Mouse (Mus musculus): ENCODE data around the gene Cul7. TPM values are rescaled to one million over a fixed set of nuclear protein-coding genes. Genes with fewer than 3 reads are reported as not detected.

Cul7 gene
- polyA plus RNA-seq, 1 experiment: 19.0 TPM

GRCm38 (mm10) chr17:46618769-46619682 lies 31.1 kb upstream of the Cul7 start:
- Histone ChIP-seq H3K4me1 (ENCODE audit: control insufficient read depth, insufficient read depth, insufficient read length) (no peaks in the 10 kb centered on the region), H3K27me3 (ENCODE audit: control insufficient read depth, insufficient read depth, low read length) (no peaks in the 10 kb centered on the region), H3K36me3 (ENCODE audit: control insufficient read depth, insufficient read depth, low read length) (no peaks in the 10 kb centered on the region), H3K27ac (ENCODE audit: insufficient read depth, low read length) (no peak overlapping the region), H3K4me3 (ENCODE audit: extremely low read depth, insufficient read depth, insufficient read length) (no peak overlapping the region)
- no peak for DNase-seq (ENCODE audit: low read depth in 1 of 2, low spot score in 2 of 2)
- no peak for TF ChIP-seq CTCF (IDR thresholded peaks at IDR 0.05; ENCODE audit: extremely low read depth, insufficient read depth, insufficient read length, insufficient replicate concordance)
- no peak for TF ChIP-seq POLR2A (IDR thresholded peaks at IDR 0.05; ENCODE audit: low read depth, low read length)
- WGBS: 72% methylated on average over 27 of the region's 27 CpGs

- DNase-seq (ENCODE audit: low read depth in 1 of 2, low spot score in 2 of 2): no peak
- Histone ChIP-seq H3K36me3 (ENCODE audit: control insufficient read depth, insufficient read depth, low read length) (no peaks in the 10 kb centered on the region), H3K27ac (ENCODE audit: insufficient read depth, low read length) (no peak overlapping the region), H3K4me1 (ENCODE audit: control insufficient read depth, insufficient read depth, insufficient read length) (no peaks in the 10 kb centered on the region), H3K27me3 (ENCODE audit: control insufficient read depth, insufficient read depth, low read length) (no peaks in the 10 kb centered on the region), H3K4me3 (ENCODE audit: extremely low read depth, insufficient read depth, insufficient read length) (no peak overlapping the region)
- TF ChIP-seq CTCF (IDR thresholded peaks at IDR 0.05; ENCODE audit: extremely low read depth, insufficient read depth, insufficient read length, insufficient replicate concordance) (no peak), POLR2A (IDR thresholded peaks at IDR 0.05; ENCODE audit: low read depth, low read length) (no peak)
- WGBS: 91% methylated on average over 16 of the region's 16 CpGs
Observed at GRCm38 (mm10) chr17:46619683-46620357, 30.3 kb upstream of the Cul7 start.

- no peak for DNase-seq (ENCODE audit: low read depth in 1 of 2, low spot score in 2 of 2)
- WGBS: 76% methylated on average over 15 of the region's 15 CpGs
Observed at GRCm38 (mm10) chr17:46621324-46621723, 28.8 kb upstream of the Cul7 start.

GRCm38 (mm10) chr17:46622269-46622668 lies 27.9 kb upstream of the Cul7 start:
- WGBS: 33% methylated on average over 11 of the region's 11 CpGs
- Histone ChIP-seq H3K27ac (ENCODE audit: insufficient read depth, low read length) (no peak overlapping the region), H3K4me3 (ENCODE audit: extremely low read depth, insufficient read depth, insufficient read length) (no peak overlapping the region), H3K36me3 (ENCODE audit: control insufficient read depth, insufficient read depth, low read length) (no peaks in the 10 kb centered on the region), H3K27me3 (ENCODE audit: control insufficient read depth, insufficient read depth, low read length) (no peaks in the 10 kb centered on the region), H3K4me1 (ENCODE audit: control insufficient read depth, insufficient read depth, insufficient read length) (no peaks in the 10 kb centered on the region)
- TF ChIP-seq CTCF (IDR thresholded peaks at IDR 0.05; ENCODE audit: extremely low read depth, insufficient read depth, insufficient read length, insufficient replicate concordance): no peak
- TF ChIP-seq POLR2A (IDR thresholded peaks at IDR 0.05; ENCODE audit: low read depth, low read length): no peak
- DNase-seq (ENCODE audit: low read depth in 1 of 2, low spot score in 2 of 2): no peak

More at GRCm38 (mm10) chr17:46621324-46621723, 28.8 kb upstream of the Cul7 start:
- Histone ChIP-seq H3K36me3 (ENCODE audit: control insufficient read depth, insufficient read depth, low read length) (no peaks in the 10 kb centered on the region), H3K27me3 (ENCODE audit: control insufficient read depth, insufficient read depth, low read length) (no peaks in the 10 kb centered on the region), H3K4me3 (ENCODE audit: extremely low read depth, insufficient read depth, insufficient read length) (no peak overlapping the region), H3K27ac (ENCODE audit: insufficient read depth, low read length) (no peak overlapping the region), H3K4me1 (ENCODE audit: control insufficient read depth, insufficient read depth, insufficient read length) (no peaks in the 10 kb centered on the region)
- TF ChIP-seq CTCF (IDR thresholded peaks at IDR 0.05; ENCODE audit: extremely low read depth, insufficient read depth, insufficient read length, insufficient replicate concordance) (no peak), POLR2A (IDR thresholded peaks at IDR 0.05; ENCODE audit: low read depth, low read length) (no peak)

- H3K27me3 ChIP-seq (ENCODE audit: control insufficient read depth, insufficient read depth, low read length): peaks cover 4% of the 10 kb centered on the region; the same call in 1 of the 2 replicates
- TF ChIP-seq CTCF (IDR thresholded peaks at IDR 0.05; ENCODE audit: extremely low read depth, insufficient read depth, insufficient read length, insufficient replicate concordance) (no peak), POLR2A (IDR thresholded peaks at IDR 0.05; ENCODE audit: low read depth, low read length) (no peak)
- peaks cover 1% of the 10 kb centered on the region; the same call in 1 of the 2 replicates for H3K4me1 ChIP-seq (ENCODE audit: control insufficient read depth, insufficient read depth, insufficient read length)
- no peaks in the 10 kb centered on the region for H3K36me3 ChIP-seq (ENCODE audit: control insufficient read depth, insufficient read depth, low read length)
- H3K27ac ChIP-seq (ENCODE audit: insufficient read depth, low read length): no peak overlapping the region
- no peak for DNase-seq (ENCODE audit: low read depth in 1 of 2, low spot score in 2 of 2)
- 30% methylated on average over 10 of the region's 10 CpGs for WGBS
- no peak overlapping the region for H3K4me3 ChIP-seq (ENCODE audit: extremely low read depth, insufficient read depth, insufficient read length)
Observed at GRCm38 (mm10) chr17:46623819-46624557, 26.1 kb upstream of the Cul7 start.

GRCm38 (mm10) chr17:46624598-46624997 lies 25.5 kb upstream of the Cul7 start:
- no peak for DNase-seq (ENCODE audit: low read depth in 1 of 2, low spot score in 2 of 2)
- peaks cover 4% of the 10 kb centered on the region; the same call in 1 of the 2 replicates for H3K4me1 ChIP-seq (ENCODE audit: control insufficient read depth, insufficient read depth, insufficient read length)
- TF ChIP-seq POLR2A (IDR thresholded peaks at IDR 0.05; ENCODE audit: low read depth, low read length) (no peak), CTCF (IDR thresholded peaks at IDR 0.05; ENCODE audit: extremely low read depth, insufficient read depth, insufficient read length, insufficient replicate concordance) (no peak)
- 73% methylated on average over 12 of the region's 12 CpGs for WGBS
- H3K27ac ChIP-seq (ENCODE audit: insufficient read depth, low read length): no peak overlapping the region
- no peaks in the 10 kb centered on the region for H3K36me3 ChIP-seq (ENCODE audit: control insufficient read depth, insufficient read depth, low read length)
- H3K27me3 ChIP-seq (ENCODE audit: control insufficient read depth, insufficient read depth, low read length): peaks cover 7% of the 10 kb centered on the region
- H3K4me3 ChIP-seq (ENCODE audit: extremely low read depth, insufficient read depth, insufficient read length): no peak overlapping the region

Data from spleen, adult 2 months (tissue).